Mouse (Mus musculus) lung, adult 2 months (tissue): ENCODE data around the gene Fev. TPM values are rescaled to one million over a fixed set of nuclear protein-coding genes. Genes with fewer than 3 reads are reported as not detected.

Experiments used
- DNase-seq: peaks from one replicate; pipeline ENCODE4 v3.0.0; 2022
- H3K4me1 ChIP-seq: fragments of 200-500 bp; 2 replicates; pipeline ENCODE4 v1.6.1; 2011; ENCODE audit warnings: low read length; ENCODE audit not compliant: control insufficient read depth, insufficient read depth
- H3K4me3 ChIP-seq: fragments of 200-500 bp; replicated peaks from 2 replicates; pipeline ENCODE3; 2011; ENCODE audit warnings: low read depth, mild to moderate bottlenecking, control low read depth, low read length; ENCODE audit errors: extremely low read depth
- CTCF ChIP-seq: fragments of 200-500 bp; IDR thresholded peaks from 2 replicates; pipeline ENCODE4 v1.5.1; 2011; ENCODE audit warnings: mild to moderate bottlenecking, low read length, control low read depth; ENCODE audit not compliant: insufficient read depth
- POLR2A ChIP-seq: fragments of 200-500 bp; IDR thresholded peaks from 2 replicates; pipeline ENCODE4 v1.6.1; 2011; ENCODE audit warnings: low read depth, mild to moderate bottlenecking, control low read depth, low read length, borderline replicate concordance; ENCODE audit errors: extremely low read depth
- WGBS: fragments of 180-500 bp; shearing (Covaris S2); methylation state at CpG from one replicate; pipeline ENCODE4 v1.1.7; 2018; 5-methylcytosine and 5-hydroxymethylcytosine counted together
- polyA plus RNA-seq: library from polyadenylated mRNA; depleted of rRNA; stranded (reverse); fragments of >200 nt; gene quantifications from 2 replicates; pipeline ENCODE4 v1.2.3, GENCODE M21; 2012; rRNA removed

The Fev gene
- not detected in 2 replicates for polyA plus RNA-seq

GRCm38 (mm10) chr1:74885369-74886042 is at the start of gene Fev:
Fev (minus strand) TSS chr1:74885419.
- peaks cover 5% of the 10 kb centered on the region; the same call in 1 of the 2 replicates for H3K4me1 ChIP-seq
- TF ChIP-seq CTCF, result no peak
- TF ChIP-seq POLR2A, result no peak
- 2% methylated on average over 43 of the region's 43 CpGs for WGBS
- H3K4me3 ChIP-seq, result no peak within 1 kb of the TSS
- no peak for DNase-seq

- no peak for DNase-seq
- 77% methylated on average over 9 of the region's 9 CpGs for WGBS
- no peak for TF ChIP-seq POLR2A
- TF ChIP-seq CTCF, result no peak
- Histone ChIP-seq H3K4me1 (no peaks in the 10 kb centered on the region), H3K4me3 (no peak overlapping the region)
Measured at GRCm38 (mm10) chr1:74927621-74928296, 42.5 kb upstream of the Fev start.

- Histone ChIP-seq H3K4me3 (no peak overlapping the region), H3K4me1 (no peaks in the 10 kb centered on the region)
- TF ChIP-seq CTCF (peak; percentile 83), POLR2A (no peak)
- peak; percentile 39 for DNase-seq
- 31% methylated on average over 6 of the region's 6 CpGs for WGBS
Measured at GRCm38 (mm10) chr1:74926721-74927120, 41.5 kb upstream of the Fev start.

GRCm38 (mm10) chr1:74924464-74924863 is 39.2 kb upstream of the Fev start:
- Histone ChIP-seq H3K4me1 (no peaks in the 10 kb centered on the region), H3K4me3 (no peak overlapping the region)
- no peak for DNase-seq
- TF ChIP-seq CTCF, result no peak
- no peak for TF ChIP-seq POLR2A
- 62% methylated on average over 4 of the region's 4 CpGs for WGBS

GRCm38 (mm10) chr1:74915706-74916105 is 30.5 kb upstream of the Fev start:
- TF ChIP-seq POLR2A, result no peak
- peak; percentile 41; the same call in 1 of the 2 replicates for TF ChIP-seq CTCF
- Histone ChIP-seq H3K4me1 (no peaks in the 10 kb centered on the region), H3K4me3 (no peak overlapping the region)
- no peak for DNase-seq
- WGBS, result 24% methylated on average over 13 of the region's 13 CpGs

GRCm38 (mm10) chr1:74902191-74902590 is 17.0 kb upstream of the Fev start:
- DNase-seq, result no peak
- no peaks in the 10 kb centered on the region for H3K4me1 ChIP-seq
- TF ChIP-seq CTCF (no peak), POLR2A (no peak)
- H3K4me3 ChIP-seq, result no peak overlapping the region
- 12% methylated on average over 6 of the region's 6 CpGs for WGBS

GRCm38 (mm10) chr1:74901686-74902085 is 16.5 kb upstream of the Fev start:
- Histone ChIP-seq H3K4me3 (no peak overlapping the region), H3K4me1 (no peaks in the 10 kb centered on the region)
- WGBS, result 7% methylated on average over 3 of the region's 3 CpGs
- TF ChIP-seq CTCF (no peak), POLR2A (no peak)
- peak; percentile 46 for DNase-seq

- H3K4me1 ChIP-seq, result no peaks in the 10 kb centered on the region
- no peak for TF ChIP-seq POLR2A
- no peak for TF ChIP-seq CTCF
- 1% methylated on average over 65 of the region's 66 CpGs for WGBS
- peak overlapping the region; percentile 1 for H3K4me3 ChIP-seq
- peak; percentile 77 for DNase-seq
Measured at GRCm38 (mm10) chr1:74900341-74901285, 15.4 kb upstream of the Fev start.
